Mouse (Mus musculus): ENCODE data around the gene A830031A19Rik. TPM values are rescaled to one million over a fixed set of nuclear protein-coding genes. Genes with fewer than 3 reads are reported as not detected.

Gene A830031A19Rik
- polyA plus RNA-seq, 1 experiment from 2014 or later: not detected

GRCm38 (mm10) chr11:24080541-24080940, 5.7 kb upstream of the A830031A19Rik start:
- Histone ChIP-seq H3K4me3 (ENCODE audit: low read depth, low read length) (peak overlapping the region; percentile 66), H3K4me2 (replicated peaks; ENCODE audit: low read depth, low read length) (peak overlapping the region; percentile 100), H3K36me3 (ENCODE audit: insufficient read depth, low read length) (no peaks in the 10 kb centered on the region), H3K9me3 (ENCODE audit: low read length) (no peaks in the 10 kb centered on the region), H3K4me1 (ENCODE audit: insufficient read depth, low read depth, low read length) (no peaks in the 10 kb centered on the region; the same call in 1 of the 2 replicates), H3K9ac (replicated peaks; ENCODE audit: low read depth) (no peak overlapping the region), H3K27me3 (replicated peaks; ENCODE audit: insufficient read depth, low read length) (no peaks in the 10 kb centered on the region; the same call in 1 of the 2 replicates), H3K27ac (ENCODE audit: low read length) (no peak overlapping the region)
- DNase-seq (ENCODE audit: low spot score) (no peak), ATAC-seq (0 out of 2 replicates have a peak, but pooled peaks have one; percentile 1)
- WGBS: 1% methylated on average over 29 of the region's 30 CpGs
- TF ChIP-seq CTCF (IDR thresholded peaks at IDR 0.05): no peak
- TF ChIP-seq EP300 (IDR thresholded peaks at IDR 0.05): no peak

- no peaks in the 10 kb centered on the region for H3K9me3 ChIP-seq (ENCODE audit: low read length)
- peaks cover 4% of the 10 kb centered on the region for H3K27me3 ChIP-seq (replicated peaks; ENCODE audit: insufficient read depth, low read length)
- DNase-seq (ENCODE audit: low spot score): peak; percentile 68
- peaks cover under 1% of the 10 kb centered on the region; the same call in 1 of the 2 replicates for H3K4me1 ChIP-seq (ENCODE audit: insufficient read depth, low read depth, low read length)
- ATAC-seq: peak; percentile 11; the same call in 1 of the 2 replicates
- H3K4me3 ChIP-seq (ENCODE audit: low read depth, low read length): peak overlapping the region; percentile 66
- H3K9ac ChIP-seq (replicated peaks; ENCODE audit: low read depth): peak overlapping the region; percentile 35; the same call in 1 of the 2 replicates
- WGBS: 2% methylated on average over 40 of the region's 43 CpGs
- H3K4me2 ChIP-seq (replicated peaks; ENCODE audit: low read depth, low read length): peak overlapping the region; percentile 100
- TF ChIP-seq CTCF (IDR thresholded peaks at IDR 0.05) (no peak), EP300 (IDR thresholded peaks at IDR 0.05) (no peak)
- H3K27ac ChIP-seq (ENCODE audit: low read length): no peak overlapping the region; the same call in 1 of the 2 replicates
- no peaks in the 10 kb centered on the region for H3K36me3 ChIP-seq (ENCODE audit: insufficient read depth, low read length)
These were observed 4.8 kb upstream of the A830031A19Rik start for GRCm38 (mm10) chr11:24079392-24080391.

DNA sequence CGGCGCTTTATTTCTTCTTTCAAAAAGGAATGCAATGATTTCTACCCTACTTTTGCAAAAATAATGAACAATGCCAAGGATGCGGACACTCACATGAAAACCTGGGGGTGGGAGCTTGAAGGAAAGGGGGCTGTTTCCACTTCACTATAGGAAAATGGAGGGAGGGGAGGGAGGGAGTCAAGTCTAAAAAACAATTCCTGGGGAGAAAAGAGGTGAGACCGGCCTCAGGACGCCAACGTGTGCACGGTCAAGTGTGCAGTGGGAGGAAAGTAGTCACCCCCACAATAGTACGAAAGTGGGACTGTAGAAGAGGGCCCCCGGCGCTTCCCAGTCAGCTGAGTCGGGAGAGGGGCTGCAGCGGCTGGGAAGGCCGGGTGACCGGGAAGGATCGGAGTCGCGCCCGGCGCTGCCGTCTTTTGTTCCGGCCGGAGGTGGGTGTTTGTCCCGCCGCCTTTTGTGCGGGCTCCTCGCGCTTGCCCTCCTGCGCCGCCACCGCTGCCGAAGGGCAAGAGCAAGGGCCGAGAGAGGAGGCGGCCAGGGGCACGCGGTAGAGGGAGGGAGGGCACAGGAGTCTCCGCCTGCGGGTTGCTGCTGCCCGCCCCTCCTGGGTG, 4.0 kb upstream of the A830031A19Rik start:
- DNase-seq (ENCODE audit: low spot score) (peak; percentile 58), ATAC-seq (no peak)
- H3K27ac ChIP-seq (ENCODE audit: low read length): no peak overlapping the region
- peak overlapping the region; percentile 23; the same call in 1 of the 2 replicates for H3K9ac ChIP-seq (replicated peaks; ENCODE audit: low read depth)
- H3K27me3 ChIP-seq (replicated peaks; ENCODE audit: insufficient read depth, low read length): peaks cover 13% of the 10 kb centered on the region
- H3K4me2 ChIP-seq (replicated peaks; ENCODE audit: low read depth, low read length): peak overlapping the region; percentile 100
- H3K36me3 ChIP-seq (ENCODE audit: insufficient read depth, low read length): no peaks in the 10 kb centered on the region
- TF ChIP-seq EP300 (IDR thresholded peaks at IDR 0.05) (no peak), CTCF (IDR thresholded peaks at IDR 0.05) (peak; percentile 7; the same call in 1 of the 2 replicates)
- WGBS: under 1% methylated on average over 38 of the region's 38 CpGs
- peaks cover 3% of the 10 kb centered on the region; the same call in 1 of the 2 replicates for H3K4me1 ChIP-seq (ENCODE audit: insufficient read depth, low read depth, low read length)
- no peaks in the 10 kb centered on the region for H3K9me3 ChIP-seq (ENCODE audit: low read length)
- peak overlapping the region; percentile 66 for H3K4me3 ChIP-seq (ENCODE audit: low read depth, low read length)

- no peak for TF ChIP-seq EP300 (IDR thresholded peaks at IDR 0.05)
- peak; percentile 90 for DNase-seq (ENCODE audit: low spot score)
- peaks cover 3% of the 10 kb centered on the region; the same call in 1 of the 2 replicates for H3K4me1 ChIP-seq (ENCODE audit: insufficient read depth, low read depth, low read length)
These were observed 3.2 kb upstream of the A830031A19Rik start, which contains the start of gene Bcl11a for GRCm38 (mm10) chr11:24077795-24078705. Bcl11a (plus strand) TSS chr11:24078056.

More at GRCm38 (mm10) chr11:24077795-24078705, 3.2 kb upstream of the A830031A19Rik start, which contains the start of gene Bcl11a:
- H3K4me2 ChIP-seq (replicated peaks; ENCODE audit: low read depth, low read length): peak within 1 kb of the TSS; percentile 100
- no peaks in the 10 kb centered on the region for H3K36me3 ChIP-seq (ENCODE audit: insufficient read depth, low read length)
- no peaks in the 10 kb centered on the region for H3K9me3 ChIP-seq (ENCODE audit: low read length)
- under 1% methylated on average over 39 of the region's 51 CpGs for WGBS
- H3K27me3 ChIP-seq (replicated peaks; ENCODE audit: insufficient read depth, low read length): peaks cover 20% of the 10 kb centered on the region
- peak within 1 kb of the TSS; percentile 26; the same call in 1 of the 2 replicates for H3K27ac ChIP-seq (ENCODE audit: low read length)
- H3K9ac ChIP-seq (replicated peaks; ENCODE audit: low read depth): peak within 1 kb of the TSS; percentile 36; the same call in 1 of the 2 replicates
- peak; percentile 68 for ATAC-seq
- H3K4me3 ChIP-seq (ENCODE audit: low read depth, low read length): peak within 1 kb of the TSS; percentile 66

Data from lung, postnatal 0 days (tissue).